Mouse (Mus musculus) adrenal gland (tissue): ENCODE data around the gene Elavl2.
"Not testable (repeated sequence)": the region's sequence is repeated elsewhere in the genome, so short reads cannot be mapped to it uniquely, and the experiment has no call there.

ENCODE experiments used
- intact Hi-C: fragments of 180-260 bp; cut with DNase I; formaldehyde crosslinking; loops from one replicate; pipeline ENCODE4 v1.15.1; 2025

The Elavl2 gene

DNA sequence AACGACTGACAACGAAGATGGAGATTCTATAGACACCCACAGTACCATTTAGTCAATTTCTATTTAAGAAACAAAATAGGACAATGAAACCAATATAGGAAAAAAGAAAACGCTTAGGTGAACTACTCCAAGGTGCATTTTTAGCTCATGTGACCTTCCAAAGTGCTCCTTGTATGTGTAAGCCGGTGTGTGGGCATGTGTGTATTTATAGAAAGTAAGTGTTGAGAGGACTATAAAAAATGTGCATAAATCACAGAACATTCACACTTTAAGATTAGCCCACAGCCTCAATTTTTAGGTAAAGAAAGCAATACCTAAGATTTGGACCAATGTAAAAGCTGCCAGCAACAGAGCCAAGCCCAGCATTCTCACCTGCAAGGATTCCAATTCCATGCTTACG is 51.0 kb downstream of the Elavl2 start:
- intact Hi-C loops, result no loop called here

- intact Hi-C loops, result no loop called here
Observed at GRCm38 (mm10) chr4:91334177-91334576, 66.4 kb downstream of the Elavl2 start.

GRCm38 (mm10) chr4:91310801-91311200 is 89.8 kb downstream of the Elavl2 start:
- intact Hi-C loops, result no loop called here

DNA sequence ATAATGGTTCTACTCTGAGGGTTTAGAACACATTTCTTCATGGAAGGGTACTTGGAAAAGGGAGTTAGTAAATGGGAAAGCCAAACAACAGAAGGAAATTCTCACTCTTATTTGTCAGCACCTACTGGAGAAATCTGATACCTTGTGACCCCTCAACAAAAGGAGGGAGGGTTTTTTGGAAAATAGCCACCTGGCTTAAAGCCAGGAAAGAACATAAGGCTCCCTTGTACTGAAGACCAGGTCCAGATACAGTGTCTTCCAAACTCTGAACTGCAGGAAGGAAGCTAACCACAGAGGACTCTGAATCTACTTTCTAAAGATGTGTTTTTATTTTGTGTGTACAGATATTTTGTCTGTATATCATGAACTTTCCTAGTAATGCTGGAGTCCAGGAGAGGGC is 102.9 kb downstream of the Elavl2 start:
- intact Hi-C loops, result no loop called here

GRCm38 (mm10) chr4:91295317-91295716 is 105.3 kb downstream of the Elavl2 start:
- intact Hi-C loops, result no loop called here

DNA sequence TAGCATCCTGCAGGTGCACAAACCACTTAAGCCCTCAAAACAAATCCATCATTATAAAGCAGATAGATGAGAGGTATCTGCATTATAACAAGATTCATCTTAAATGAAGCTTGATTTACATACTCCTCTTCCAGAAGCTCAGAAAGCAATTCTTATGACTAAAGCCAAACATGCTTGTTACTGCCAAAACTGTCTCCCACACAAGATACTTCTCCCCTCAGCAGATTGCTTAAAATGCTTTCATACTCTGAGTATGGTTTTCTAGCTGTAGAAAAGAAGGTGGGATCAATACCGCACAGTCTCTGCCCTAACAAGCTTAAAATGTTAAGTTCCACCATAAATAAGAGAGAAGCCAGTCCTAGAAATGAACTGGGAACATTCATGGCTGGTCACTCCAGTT is 109.1 kb downstream of the Elavl2 start:
- intact Hi-C loops, result no loop called here

DNA sequence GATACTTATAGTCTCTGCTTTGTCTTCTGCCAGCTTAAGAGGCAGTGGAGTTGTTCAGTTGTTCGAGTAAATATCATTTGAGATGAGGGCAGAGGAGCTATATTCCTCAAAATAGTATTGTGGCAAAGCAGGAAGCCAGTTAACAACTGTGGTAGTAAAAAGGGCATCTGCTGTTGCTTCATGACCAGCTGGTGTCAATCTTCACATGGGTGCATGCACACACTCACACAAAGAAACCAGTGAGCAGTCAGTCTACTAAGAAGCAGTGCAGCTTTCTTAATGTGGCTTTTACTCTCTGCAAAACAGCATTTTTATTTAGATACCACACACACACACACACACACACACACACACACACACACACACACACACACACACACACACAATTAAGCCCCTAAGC is 110.2 kb downstream of the Elavl2 start:
- intact Hi-C loops, result no loop called here

GRCm38 (mm10) chr4:91289151-91289550 is 111.4 kb downstream of the Elavl2 start:
- intact Hi-C loops, result no loop called here

- intact Hi-C loops, result no loop called here
Observed at GRCm38 (mm10) chr4:91268390-91268789, 132.2 kb downstream of the Elavl2 start.

GRCm38 (mm10) chr4:91263733-91264440 is 136.7 kb downstream of the Elavl2 start:
- intact Hi-C loops, result no loop called here

DNA sequence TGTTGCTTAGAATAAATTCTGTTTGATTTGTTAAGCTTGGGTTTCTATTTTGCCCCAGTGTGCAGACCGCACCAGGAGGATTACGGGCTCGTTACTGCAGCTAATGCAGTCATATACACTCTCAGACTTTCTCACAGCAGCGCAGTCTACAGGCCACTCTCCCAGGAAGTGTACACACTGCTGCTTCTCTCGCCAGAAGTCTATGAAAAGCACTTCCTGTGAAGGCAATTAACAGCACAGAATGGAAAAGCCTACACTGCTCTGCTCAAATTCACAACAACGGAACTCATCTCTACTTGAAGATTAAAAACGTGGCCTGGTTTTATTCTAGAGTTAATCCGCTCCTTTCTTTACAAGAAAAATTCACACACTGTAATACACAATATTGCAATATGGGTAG is 137.7 kb downstream of the Elavl2 start:
- intact Hi-C loops, result no loop called here

DNA sequence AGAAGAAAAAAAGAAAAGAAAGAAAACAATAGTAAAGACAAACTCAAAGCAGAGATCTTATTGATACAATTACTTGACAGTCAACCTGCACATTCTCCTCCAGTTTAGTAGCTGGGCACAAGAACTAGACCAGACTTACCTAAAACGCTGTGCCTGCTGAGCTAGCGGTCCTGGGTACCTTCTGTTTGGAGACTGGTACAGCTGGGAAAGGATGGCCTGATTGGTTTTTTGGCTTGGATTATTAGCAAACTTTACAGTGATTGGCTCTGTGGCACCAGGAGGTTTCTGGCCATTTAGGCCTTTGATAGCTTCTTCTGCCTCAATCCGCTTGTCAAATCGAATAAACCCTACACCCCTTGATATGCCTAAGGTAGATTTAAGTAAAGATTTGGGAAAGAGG is 140.0 kb downstream of the Elavl2 start:
- intact Hi-C loops, result no loop called here

GRCm38 (mm10) chr4:91248650-91249049 is 151.9 kb downstream of the Elavl2 start:
- intact Hi-C loops, result no loop called here

DNA sequence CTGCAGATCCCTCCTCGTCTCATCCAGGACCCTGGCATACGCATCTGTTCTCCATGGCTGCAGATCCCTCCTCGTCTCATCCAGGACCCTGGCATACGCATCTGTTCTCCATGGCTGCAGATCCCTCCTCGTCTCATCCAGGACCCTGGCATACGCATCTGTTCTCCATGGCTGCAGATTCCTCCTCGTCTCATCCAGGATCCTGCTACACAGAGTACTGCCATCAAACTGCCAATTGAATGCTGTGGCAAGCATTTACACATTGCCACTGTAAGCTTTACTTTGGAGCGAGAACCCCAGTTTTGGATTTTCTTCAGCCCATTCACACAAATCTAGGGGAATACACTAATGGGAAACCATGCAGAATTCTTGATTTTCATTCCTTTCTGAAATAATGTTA is 155.4 kb downstream of the Elavl2 start:
- intact Hi-C loops, result not testable (repeated sequence)

GRCm38 (mm10) chr4:91244554-91244953 is 156.0 kb downstream of the Elavl2 start:
- intact Hi-C loops, result no loop called here

DNA sequence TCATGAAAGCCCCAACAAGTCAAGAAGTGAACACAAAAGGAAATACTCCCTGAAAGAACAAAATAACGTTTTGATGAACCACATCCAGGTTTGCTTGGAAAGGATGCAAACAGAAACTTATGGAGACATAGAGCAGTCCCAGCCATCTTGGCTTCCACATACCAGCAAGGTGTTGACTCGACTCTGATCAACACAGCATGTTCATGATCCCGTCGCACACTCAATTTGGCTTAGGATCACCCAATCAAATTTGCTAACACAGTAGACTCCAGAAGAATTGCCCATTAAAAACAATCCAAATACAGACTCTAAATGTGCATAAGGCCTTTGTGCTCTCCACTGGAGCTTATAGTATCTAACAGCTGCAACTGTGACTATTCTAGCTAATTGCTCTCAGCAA is 156.7 kb downstream of the Elavl2 start:
- intact Hi-C loops, result no loop called here

DNA sequence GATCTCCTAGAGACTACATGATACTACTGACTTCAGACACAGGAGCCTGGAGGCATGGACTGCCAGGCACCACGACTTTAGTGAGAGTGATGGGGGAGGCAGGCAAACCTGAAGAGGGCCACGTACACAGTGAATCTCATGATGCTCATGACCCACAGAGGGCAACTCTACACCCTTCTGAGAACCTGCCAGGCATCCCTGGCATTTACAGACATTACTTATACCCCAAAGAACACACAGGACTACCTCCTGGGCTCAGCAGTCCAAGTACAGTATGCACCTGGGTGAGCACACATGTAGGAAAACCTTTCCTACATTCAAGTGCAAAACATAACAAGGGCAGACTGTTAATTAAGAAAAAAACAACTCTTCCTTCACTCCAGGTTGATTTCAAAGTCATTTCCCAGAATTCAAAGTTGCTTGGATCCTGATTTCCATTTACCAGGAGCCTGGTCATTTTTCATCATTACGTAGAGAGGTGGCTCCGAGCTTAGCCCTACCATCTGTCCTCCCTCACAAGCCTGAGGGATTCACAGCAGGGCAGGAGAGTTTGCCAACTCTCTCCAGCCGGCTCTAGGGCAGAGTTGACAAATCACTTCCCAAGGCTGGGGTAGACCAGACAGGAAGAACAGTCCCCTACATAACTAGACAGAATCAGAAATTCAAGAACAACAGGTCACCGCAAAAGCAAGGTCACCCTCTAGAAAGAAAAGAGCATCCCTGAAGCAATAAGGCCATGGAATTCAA is 161.7 kb downstream of the Elavl2 start:
- intact Hi-C loops, result no loop called here

- intact Hi-C loops, result no loop called here
Observed at GRCm38 (mm10) chr4:91236976-91237375, 163.6 kb downstream of the Elavl2 start.

DNA sequence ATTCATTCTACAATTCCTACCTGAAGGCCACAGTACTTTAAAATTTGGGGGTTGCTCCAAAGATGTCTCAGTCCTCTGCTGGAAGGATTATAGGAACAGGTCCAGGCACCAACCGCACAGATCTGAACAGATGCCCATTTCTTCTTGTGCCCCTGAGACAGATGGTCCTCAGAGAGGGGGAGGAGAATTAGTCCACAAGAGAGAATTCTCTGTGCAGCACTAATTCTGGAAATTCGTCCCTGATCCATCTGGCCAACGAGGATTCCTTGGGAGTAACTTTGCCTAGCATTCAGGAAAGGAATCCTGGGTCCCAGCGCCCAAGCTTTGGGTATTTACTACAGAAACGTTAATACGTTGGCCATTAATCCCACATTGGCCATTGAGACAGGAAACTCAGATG is 165.6 kb downstream of the Elavl2 start:
- intact Hi-C loops, result no loop called here

DNA sequence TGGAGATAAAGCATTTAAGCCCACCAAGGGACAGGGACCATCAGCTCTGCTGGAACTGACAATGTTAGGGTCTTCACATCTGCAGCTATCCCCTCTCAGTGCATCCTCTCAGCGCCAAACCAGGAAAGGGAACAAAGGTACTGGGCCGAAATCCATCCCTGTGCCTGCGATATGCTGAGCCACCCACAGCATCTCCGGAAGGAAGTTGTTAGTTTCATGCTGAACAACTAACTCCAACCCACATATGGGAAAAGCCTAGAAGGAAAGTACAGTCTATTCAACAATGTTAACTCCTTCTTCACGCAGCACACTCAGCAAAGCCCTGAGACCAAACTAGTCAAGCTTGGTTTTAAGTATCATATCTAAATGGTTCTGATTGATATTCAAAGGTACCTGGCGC is 167.0 kb downstream of the Elavl2 start:
- intact Hi-C loops, result no loop called here

- intact Hi-C loops, result no loop called here
Observed at GRCm38 (mm10) chr4:91230439-91230863, 170.1 kb downstream of the Elavl2 start.

- intact Hi-C loops, result no loop called here
Observed at GRCm38 (mm10) chr4:91228341-91228740, 172.2 kb downstream of the Elavl2 start.

GRCm38 (mm10) chr4:91223811-91224210 is 176.8 kb downstream of the Elavl2 start:
- intact Hi-C loops, result no loop called here
